Mouse (Mus musculus): ENCODE results near the gene Il10rb.

DNA sequence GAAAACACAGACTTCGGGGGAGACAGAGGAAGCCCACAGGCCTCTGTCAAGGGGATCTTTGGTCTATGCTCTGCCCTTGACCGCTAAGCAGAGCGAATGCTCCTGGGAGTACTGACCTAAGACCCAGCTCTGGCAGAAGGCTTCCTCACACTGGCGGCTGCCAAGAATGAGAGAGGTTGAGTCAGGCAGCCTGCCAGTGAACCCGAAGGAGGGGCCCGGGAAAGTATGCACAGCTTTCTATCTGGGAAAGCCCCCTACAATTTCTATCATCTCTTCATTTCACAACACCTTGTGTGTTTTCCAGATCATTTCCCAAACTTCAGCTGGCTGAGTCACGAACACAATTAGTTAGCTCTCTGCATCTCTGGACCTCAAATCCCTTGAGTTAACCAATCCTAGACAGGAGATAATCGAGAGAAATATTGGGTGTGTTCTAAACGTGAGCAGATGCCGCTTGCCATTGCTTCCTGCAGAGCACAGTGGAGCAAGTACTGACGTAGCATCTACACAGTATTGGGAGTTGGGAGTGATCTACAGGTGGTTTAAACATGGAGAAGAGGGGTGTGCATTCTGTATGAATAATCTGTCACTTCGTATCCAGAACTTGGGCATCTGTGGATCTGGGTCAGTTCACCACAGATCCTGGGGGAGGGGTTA, 43.2 kb upstream of the Il10rb start:
- TF ChIP-seq CTCF (IDR thresholded peaks at IDR 0.05; ENCODE audit: low read depth, low read length): no peak
- no peak for TF ChIP-seq GATA1 (IDR thresholded peaks at IDR 0.05; ENCODE audit: borderline replicate concordance, low read length)
- no peak for TF ChIP-seq TAL1 (conservative IDR thresholded peaks at IDR 0.05; ENCODE audit: low read depth, low read length)
- TF ChIP-seq POLR2AphosphoS5 (IDR thresholded peaks at IDR 0.05; ENCODE audit: insufficient replicate concordance, low read depth, low read length): no peak
- TF ChIP-seq GATA2 (IDR thresholded peaks at IDR 0.05; ENCODE audit: borderline replicate concordance, low read depth, low read length): no peak

Data from G1E (cell line).